ENCODE assay signal across 16 mouse cellular contexts in the genomic region with DNA sequence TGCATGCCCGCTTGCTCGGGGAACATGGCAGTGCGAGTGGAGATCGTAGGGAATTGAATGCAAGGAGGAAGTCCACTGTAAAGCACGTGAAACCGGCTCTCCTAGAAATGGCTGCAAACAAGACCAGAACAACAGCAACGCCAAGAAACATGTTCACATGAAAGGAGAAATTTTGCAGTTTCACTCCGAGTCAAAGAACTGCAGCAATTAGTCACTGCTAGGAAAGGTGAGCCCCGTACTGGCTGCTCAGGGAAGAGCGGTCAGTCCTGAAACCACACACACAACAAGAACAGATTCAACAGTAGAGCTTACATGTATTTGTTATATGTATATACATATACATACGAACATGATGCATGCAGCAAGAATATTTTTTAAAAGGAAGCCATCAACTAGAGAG.
"Had no signal": no experiment of that assay in that cellular context is flagged by ENCODE, and none has a peak within 500 bp of the region (broad histone marks: within the 10 kb centered on the region; RNA-seq: fewer than 3 reads in every experiment).

No protein-coding gene starts in this region.

- H3K27me3 ChIP-seq: neural tube, embryonic 12.5 days; neural tube, embryonic 13.5 days; neural tube, embryonic 15.5 days; stomach, embryonic 15.5 days had no signal

- DNase-seq: retina, postnatal 1 day; right cerebral cortex, postnatal 14 days; right cerebral cortex, postnatal 25 days; right cerebral cortex, postnatal 4 days; spleen, adult 18-20 months; thymus, adult 18-20 months; thymus, adult 2 months; thymus, postnatal 14 days; thymus, postnatal 25 days; thymus, postnatal 36 days; thymus, postnatal 4 days had no signal

- H3K4me1 ChIP-seq: neural tube, embryonic 12.5 days; neural tube, embryonic 13.5 days; neural tube, embryonic 15.5 days; stomach, embryonic 15.5 days had no signal

- H3K9me3 ChIP-seq: neural tube, embryonic 12.5 days; neural tube, embryonic 13.5 days; neural tube, embryonic 15.5 days; stomach, embryonic 15.5 days had no signal

- H3K9ac ChIP-seq: neural tube, embryonic 12.5 days; neural tube, embryonic 13.5 days; neural tube, embryonic 15.5 days; stomach, embryonic 15.5 days had no signal

- H3K27ac ChIP-seq: neural tube, embryonic 12.5 days; neural tube, embryonic 13.5 days; neural tube, embryonic 15.5 days; stomach, embryonic 15.5 days; stomach, postnatal 0 days had no signal

- H3K4me3 ChIP-seq: neural tube, embryonic 12.5 days; neural tube, embryonic 13.5 days; neural tube, embryonic 15.5 days; stomach, embryonic 15.5 days had no signal

- H3K4me2 ChIP-seq: neural tube, embryonic 12.5 days; neural tube, embryonic 13.5 days; neural tube, embryonic 15.5 days; stomach, embryonic 15.5 days had no signal
